Mouse (Mus musculus): ENCODE results near the gene Foxj2. TPM values are rescaled to one million over a fixed set of nuclear protein-coding genes. Genes with fewer than 3 reads are reported as not detected.

Foxj2 gene
- polyA plus RNA-seq, 1 experiment from 2014 or later = 9.7 TPM

DNA sequence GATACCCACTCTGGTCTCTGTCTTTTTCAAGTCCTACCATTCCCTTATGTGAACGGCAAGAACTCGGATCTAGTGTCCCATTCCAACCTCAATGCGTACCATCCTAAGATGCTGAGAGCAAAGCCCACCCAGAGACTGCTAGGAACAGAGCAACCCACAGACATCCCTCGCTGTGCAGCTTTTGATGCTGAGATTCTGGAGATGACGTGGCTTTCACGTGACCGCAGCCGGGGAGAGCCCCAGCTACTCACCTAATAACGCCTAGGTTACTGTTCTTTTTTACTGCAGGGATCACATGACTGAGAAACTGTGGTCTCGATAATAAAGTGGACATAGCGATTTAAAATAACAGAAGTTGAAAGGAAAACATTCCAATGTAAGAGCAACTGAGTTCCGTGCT lies 34.8 kb downstream of the Foxj2 start:
- H3K27me3 ChIP-seq (replicated peaks; ENCODE audit: control insufficient read depth, insufficient read depth, low read length) = no peaks in the 10 kb centered on the region
- H3K36me3 ChIP-seq (ENCODE audit: control insufficient read depth, insufficient read depth, low read length) = no peaks in the 10 kb centered on the region
- H3K27ac ChIP-seq (replicated peaks; ENCODE audit: low read depth, low read length) = no peak overlapping the region
- DNase-seq (ENCODE audit: low spot score) = no peak
- H3K4me2 ChIP-seq (ENCODE audit: low read depth, low read length) = no peak overlapping the region
- H3K4me1 ChIP-seq (ENCODE audit: control insufficient read depth, insufficient read depth, low read length) = no peaks in the 10 kb centered on the region
- no peak overlapping the region for H3K9ac ChIP-seq (ENCODE audit: low read depth, low read length)
- H3K4me3 ChIP-seq (ENCODE audit: low read depth, low read length) = no peak overlapping the region
- ATAC-seq (ENCODE audit: low read depth) = no peak
- no peaks in the 10 kb centered on the region for H3K9me3 ChIP-seq (ENCODE audit: control insufficient read depth, low read length)
- WGBS = 79% methylated on average over 12 of the region's 12 CpGs

DNA sequence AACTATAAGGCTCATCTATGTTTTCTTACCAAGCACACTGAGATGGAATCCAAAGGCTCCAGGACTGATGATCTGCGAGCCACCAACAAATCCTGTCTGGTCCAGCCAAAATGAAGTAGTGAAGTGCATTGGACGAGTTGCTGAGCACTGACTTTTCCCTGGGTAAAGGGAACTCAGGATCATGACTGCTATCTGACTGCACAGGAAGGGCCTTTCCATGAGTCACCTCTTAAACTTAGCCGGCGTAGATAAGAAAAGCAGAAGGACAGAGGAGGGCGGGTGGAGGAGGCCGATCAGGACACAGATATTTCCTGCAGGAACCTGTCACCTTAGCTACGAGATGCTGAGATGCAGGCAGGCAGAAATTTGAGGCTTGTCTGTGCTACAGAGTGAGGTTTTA lies 36.2 kb downstream of the Foxj2 start, which contains the start of gene C3ar1:
Gene C3ar1 (minus strand): TSS at position 207 of the 400 bp plus-strand sequence.
- H3K4me2 ChIP-seq (ENCODE audit: low read depth, low read length) = no peak within 1 kb of the TSS
- ATAC-seq (ENCODE audit: low read depth) (no peak), DNase-seq (ENCODE audit: low spot score) (no peak)
- H3K9ac ChIP-seq (ENCODE audit: low read depth, low read length) = no peak within 1 kb of the TSS
- H3K27ac ChIP-seq (replicated peaks; ENCODE audit: low read depth, low read length) = no peak within 1 kb of the TSS
- H3K36me3 ChIP-seq (ENCODE audit: control insufficient read depth, insufficient read depth, low read length) = no peaks in the 10 kb centered on the region
- H3K4me3 ChIP-seq (ENCODE audit: low read depth, low read length) = no peak within 1 kb of the TSS
- no peaks in the 10 kb centered on the region for H3K4me1 ChIP-seq (ENCODE audit: control insufficient read depth, insufficient read depth, low read length)
- H3K9me3 ChIP-seq (ENCODE audit: control insufficient read depth, low read length) = no peaks in the 10 kb centered on the region
- H3K27me3 ChIP-seq (replicated peaks; ENCODE audit: control insufficient read depth, insufficient read depth, low read length) = no peaks in the 10 kb centered on the region
- 76% methylated on average over 7 of the region's 7 CpGs for WGBS

GRCm38 (mm10) chr6:122862434-122862833 lies 42.7 kb downstream of the Foxj2 start:
- H3K4me1 ChIP-seq (ENCODE audit: control insufficient read depth, insufficient read depth, low read length) = no peaks in the 10 kb centered on the region
- no peak overlapping the region for H3K27ac ChIP-seq (replicated peaks; ENCODE audit: low read depth, low read length)
- ATAC-seq (ENCODE audit: low read depth) (no peak), DNase-seq (ENCODE audit: low spot score) (no peak)
- H3K4me3 ChIP-seq (ENCODE audit: low read depth, low read length) = no peak overlapping the region
- H3K36me3 ChIP-seq (ENCODE audit: control insufficient read depth, insufficient read depth, low read length) = no peaks in the 10 kb centered on the region
- no peak overlapping the region for H3K9ac ChIP-seq (ENCODE audit: low read depth, low read length)
- peaks cover 11% of the 10 kb centered on the region; the same call in 1 of the 2 replicates for H3K9me3 ChIP-seq (ENCODE audit: control insufficient read depth, low read length)
- H3K4me2 ChIP-seq (ENCODE audit: low read depth, low read length) = no peak overlapping the region
- H3K27me3 ChIP-seq (replicated peaks; ENCODE audit: control insufficient read depth, insufficient read depth, low read length) = no peaks in the 10 kb centered on the region
- 80% methylated on average over 6 of the region's 6 CpGs for WGBS

GRCm38 (mm10) chr6:122862871-122863270 lies 43.2 kb downstream of the Foxj2 start:
- no peak overlapping the region for H3K4me2 ChIP-seq (ENCODE audit: low read depth, low read length)
- 83% methylated on average over 1 of the region's 1 CpGs for WGBS
- no peak for DNase-seq (ENCODE audit: low spot score)
- ATAC-seq (ENCODE audit: low read depth) = no peak
- H3K4me3 ChIP-seq (ENCODE audit: low read depth, low read length) = no peak overlapping the region
- H3K27me3 ChIP-seq (replicated peaks; ENCODE audit: control insufficient read depth, insufficient read depth, low read length) = no peaks in the 10 kb centered on the region
- no peak overlapping the region for H3K9ac ChIP-seq (ENCODE audit: low read depth, low read length)
- H3K4me1 ChIP-seq (ENCODE audit: control insufficient read depth, insufficient read depth, low read length) = no peaks in the 10 kb centered on the region
- no peak overlapping the region for H3K27ac ChIP-seq (replicated peaks; ENCODE audit: low read depth, low read length)
- H3K36me3 ChIP-seq (ENCODE audit: control insufficient read depth, insufficient read depth, low read length) = no peaks in the 10 kb centered on the region
- H3K9me3 ChIP-seq (ENCODE audit: control insufficient read depth, low read length) = peaks cover 11% of the 10 kb centered on the region; the same call in 1 of the 2 replicates

GRCm38 (mm10) chr6:122867914-122868313 lies 48.2 kb downstream of the Foxj2 start:
- Histone ChIP-seq H3K27ac (replicated peaks; ENCODE audit: low read depth, low read length) (no peak overlapping the region), H3K4me2 (ENCODE audit: low read depth, low read length) (no peak overlapping the region), H3K27me3 (replicated peaks; ENCODE audit: control insufficient read depth, insufficient read depth, low read length) (no peaks in the 10 kb centered on the region), H3K4me3 (ENCODE audit: low read depth, low read length) (no peak overlapping the region), H3K36me3 (ENCODE audit: control insufficient read depth, insufficient read depth, low read length) (no peaks in the 10 kb centered on the region), H3K4me1 (ENCODE audit: control insufficient read depth, insufficient read depth, low read length) (no peaks in the 10 kb centered on the region), H3K9ac (ENCODE audit: low read depth, low read length) (no peak overlapping the region), H3K9me3 (ENCODE audit: control insufficient read depth, low read length) (no peaks in the 10 kb centered on the region)
- DNase-seq (ENCODE audit: low spot score) = no peak
- WGBS = 66% methylated on average over 4 of the region's 4 CpGs
- ATAC-seq (ENCODE audit: low read depth) = no peak

DNA sequence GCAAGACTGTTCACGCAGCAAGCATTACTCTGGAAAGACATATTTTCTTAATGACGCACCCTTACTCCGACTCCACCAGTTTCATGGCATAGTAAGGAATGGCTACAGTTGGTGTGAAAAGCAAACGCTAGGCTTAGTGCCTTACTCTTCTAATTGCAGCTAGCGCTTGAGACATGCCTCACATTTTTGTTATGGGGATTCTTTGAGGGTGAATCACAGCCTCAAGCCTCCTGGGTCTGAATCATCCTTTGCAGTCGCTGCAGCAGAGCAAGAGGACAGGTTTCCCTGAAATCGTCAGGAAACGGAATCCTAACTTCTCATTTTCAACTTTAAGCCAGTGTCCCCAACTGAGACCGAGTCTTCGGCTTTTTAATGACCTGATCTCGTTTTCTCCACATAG lies 50.1 kb downstream of the Foxj2 start:
- no peaks in the 10 kb centered on the region for H3K36me3 ChIP-seq (ENCODE audit: control insufficient read depth, insufficient read depth, low read length)
- H3K9ac ChIP-seq (ENCODE audit: low read depth, low read length) = no peak overlapping the region
- no peaks in the 10 kb centered on the region for H3K27me3 ChIP-seq (replicated peaks; ENCODE audit: control insufficient read depth, insufficient read depth, low read length)
- no peak overlapping the region for H3K27ac ChIP-seq (replicated peaks; ENCODE audit: low read depth, low read length)
- WGBS = 78% methylated on average over 11 of the region's 11 CpGs
- no peak overlapping the region for H3K4me2 ChIP-seq (ENCODE audit: low read depth, low read length)
- H3K9me3 ChIP-seq (ENCODE audit: control insufficient read depth, low read length) = no peaks in the 10 kb centered on the region
- no peak for ATAC-seq (ENCODE audit: low read depth)
- DNase-seq (ENCODE audit: low spot score) = peak; percentile 28
- no peaks in the 10 kb centered on the region for H3K4me1 ChIP-seq (ENCODE audit: control insufficient read depth, insufficient read depth, low read length)
- no peak overlapping the region for H3K4me3 ChIP-seq (ENCODE audit: low read depth, low read length)

GRCm38 (mm10) chr6:122872800-122873199 lies 53.1 kb downstream of the Foxj2 start:
- Histone ChIP-seq H3K4me2 (ENCODE audit: low read depth, low read length) (no peak overlapping the region), H3K4me3 (ENCODE audit: low read depth, low read length) (no peak overlapping the region), H3K4me1 (ENCODE audit: control insufficient read depth, insufficient read depth, low read length) (no peaks in the 10 kb centered on the region; the same call in 1 of the 2 replicates), H3K36me3 (ENCODE audit: control insufficient read depth, insufficient read depth, low read length) (0 out of 2 replicates have a peak, but pooled peaks cover 15% of the 10 kb centered on the region), H3K9me3 (ENCODE audit: control insufficient read depth, low read length) (no peaks in the 10 kb centered on the region), H3K27ac (replicated peaks; ENCODE audit: low read depth, low read length) (no peak overlapping the region), H3K27me3 (replicated peaks; ENCODE audit: control insufficient read depth, insufficient read depth, low read length) (no peaks in the 10 kb centered on the region), H3K9ac (ENCODE audit: low read depth, low read length) (no peak overlapping the region)
- DNase-seq (ENCODE audit: low spot score) = peak; percentile 11
- whole genome bisulfite sequencing = 93% methylated on average over 5 of the region's 5 CpGs
- no peak for ATAC-seq (ENCODE audit: low read depth)

DNA sequence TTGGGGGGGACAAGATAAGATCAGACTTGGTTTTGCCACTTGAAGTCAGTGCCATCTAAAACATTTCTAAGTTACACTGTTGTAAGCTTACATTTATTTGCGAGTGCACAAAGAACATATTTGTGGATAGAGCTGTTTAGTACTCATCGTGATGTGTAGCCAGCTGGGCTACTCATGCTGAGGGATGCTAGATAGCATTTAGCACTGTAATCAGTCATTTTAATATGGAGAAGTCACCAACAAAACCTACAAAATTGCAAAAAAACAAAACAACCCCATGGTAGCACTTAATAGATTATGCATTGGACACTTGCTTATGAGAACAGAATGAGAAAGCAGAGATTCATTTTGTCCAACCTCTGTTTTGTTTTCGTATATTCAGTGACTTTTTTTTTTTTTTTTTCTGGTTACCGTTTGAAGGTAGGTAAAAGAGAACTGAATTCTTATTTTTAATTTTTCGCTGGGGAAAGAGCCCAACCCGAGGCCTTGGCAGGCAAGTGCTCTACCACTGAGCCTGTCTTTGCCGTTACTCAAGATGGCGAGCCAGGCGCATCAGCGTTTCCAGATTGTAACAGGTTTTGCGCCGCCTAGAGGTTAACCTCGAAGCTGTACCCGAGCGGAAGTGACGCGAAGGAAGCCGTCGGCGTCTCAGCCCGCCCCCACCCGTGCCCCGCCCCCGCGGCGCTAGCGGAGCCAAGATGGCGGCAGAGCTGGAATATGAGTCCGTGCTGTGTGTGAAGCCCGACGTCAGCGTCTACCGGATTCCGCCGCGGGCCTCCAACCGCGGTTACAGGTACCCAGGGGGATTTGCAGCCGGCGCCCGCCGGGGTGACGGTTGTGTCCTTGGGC lies 54.4 kb downstream of the Foxj2 start, which contains the start of gene Necap1:
Gene Necap1 (plus strand): TSS at position 604 of the 849 bp plus-strand sequence.
- Histone ChIP-seq H3K4me3 (ENCODE audit: low read depth, low read length) (peak within 1 kb of the TSS; percentile 92), H3K27ac (replicated peaks; ENCODE audit: low read depth, low read length) (peak within 1 kb of the TSS; percentile 91), H3K36me3 (ENCODE audit: control insufficient read depth, insufficient read depth, low read length) (0 out of 2 replicates have a peak, but pooled peaks cover 19% of the 10 kb centered on the region), H3K4me1 (ENCODE audit: control insufficient read depth, insufficient read depth, low read length) (no peaks in the 10 kb centered on the region; the same call in 1 of the 2 replicates), H3K4me2 (ENCODE audit: low read depth, low read length) (peak within 1 kb of the TSS; percentile 61), H3K9ac (ENCODE audit: low read depth, low read length) (peak within 1 kb of the TSS; percentile 90), H3K27me3 (replicated peaks; ENCODE audit: control insufficient read depth, insufficient read depth, low read length) (no peaks in the 10 kb centered on the region), H3K9me3 (ENCODE audit: control insufficient read depth, low read length) (no peaks in the 10 kb centered on the region)
- DNase-seq (ENCODE audit: low spot score) (peak; percentile 98), ATAC-seq (ENCODE audit: low read depth) (peak; percentile 97)
- 8% methylated on average over 38 of the region's 43 CpGs for WGBS
